Mouse (Mus musculus): Measurements from ENCODE around the gene Rnf43. TPM values are rescaled to one million over a fixed set of nuclear protein-coding genes. Genes with fewer than 3 reads are reported as not detected.

Gene Rnf43
- polyA plus RNA-seq, 1 experiment: not detected

- H3K27ac ChIP-seq (replicated peaks; ENCODE audit: low read depth, low read length): peak within 1 kb of the TSS; percentile 60
- H3K4me3 ChIP-seq (ENCODE audit: insufficient read depth, low read depth, low read length): peak within 1 kb of the TSS; percentile 82
Observed at GRCm38 (mm10) chr11:87737175-87737740, 74.7 kb downstream of the Rnf43 start, which contains the start of gene Supt4a. Gene Supt4a (plus strand): TSS chr11:87737552.

GRCm38 (mm10) chr11:87743691-87744090, 81.2 kb downstream of the Rnf43 start:
- Histone ChIP-seq H3K4me3 (ENCODE audit: insufficient read depth, low read depth, low read length) (no peak overlapping the region), H3K4me1 (ENCODE audit: control insufficient read depth, insufficient read depth, insufficient read length, low read length) (no peaks in the 10 kb centered on the region), H3K27ac (replicated peaks; ENCODE audit: low read depth, low read length) (no peak overlapping the region)

More at GRCm38 (mm10) chr11:87737175-87737740, 74.7 kb downstream of the Rnf43 start, which contains the start of gene Supt4a:
- no peaks in the 10 kb centered on the region for H3K4me1 ChIP-seq (ENCODE audit: control insufficient read depth, insufficient read depth, insufficient read length, low read length)

- H3K4me1 ChIP-seq (ENCODE audit: control insufficient read depth, insufficient read depth, insufficient read length, low read length): no peaks in the 10 kb centered on the region
- no peak overlapping the region for H3K4me3 ChIP-seq (ENCODE audit: insufficient read depth, low read depth, low read length)
- no peak overlapping the region for H3K27ac ChIP-seq (replicated peaks; ENCODE audit: low read depth, low read length)
Observed at GRCm38 (mm10) chr11:87744964-87745363, 82.4 kb downstream of the Rnf43 start.

GRCm38 (mm10) chr11:87745632-87746555, 83.4 kb downstream of the Rnf43 start:
- Histone ChIP-seq H3K27ac (replicated peaks; ENCODE audit: low read depth, low read length) (no peak overlapping the region), H3K4me3 (ENCODE audit: insufficient read depth, low read depth, low read length) (no peak overlapping the region), H3K4me1 (ENCODE audit: control insufficient read depth, insufficient read depth, insufficient read length, low read length) (no peaks in the 10 kb centered on the region)

- Histone ChIP-seq H3K27ac (replicated peaks; ENCODE audit: low read depth, low read length) (no peak overlapping the region), H3K4me3 (ENCODE audit: insufficient read depth, low read depth, low read length) (no peak overlapping the region), H3K4me1 (ENCODE audit: control insufficient read depth, insufficient read depth, insufficient read length, low read length) (no peaks in the 10 kb centered on the region)
Observed at GRCm38 (mm10) chr11:87747312-87747711, 84.8 kb downstream of the Rnf43 start.

- no peak overlapping the region for H3K27ac ChIP-seq (replicated peaks; ENCODE audit: low read depth, low read length)
- no peaks in the 10 kb centered on the region for H3K4me1 ChIP-seq (ENCODE audit: control insufficient read depth, insufficient read depth, insufficient read length, low read length)
- no peak overlapping the region for H3K4me3 ChIP-seq (ENCODE audit: insufficient read depth, low read depth, low read length)
Observed at GRCm38 (mm10) chr11:87747716-87748115, 85.2 kb downstream of the Rnf43 start.

GRCm38 (mm10) chr11:87748132-87749119, 85.9 kb downstream of the Rnf43 start:
- no peaks in the 10 kb centered on the region for H3K4me1 ChIP-seq (ENCODE audit: control insufficient read depth, insufficient read depth, insufficient read length, low read length)
- H3K27ac ChIP-seq (replicated peaks; ENCODE audit: low read depth, low read length): peak overlapping the region; percentile 86
- peak overlapping the region; percentile 20 for H3K4me3 ChIP-seq (ENCODE audit: insufficient read depth, low read depth, low read length)

- peak overlapping the region; percentile 20 for H3K4me3 ChIP-seq (ENCODE audit: insufficient read depth, low read depth, low read length)
- peak overlapping the region; percentile 87 for H3K27ac ChIP-seq (replicated peaks; ENCODE audit: low read depth, low read length)
- H3K4me1 ChIP-seq (ENCODE audit: control insufficient read depth, insufficient read depth, insufficient read length, low read length): no peaks in the 10 kb centered on the region
Observed at GRCm38 (mm10) chr11:87749192-87750042, 86.9 kb downstream of the Rnf43 start.

GRCm38 (mm10) chr11:87750043-87750421, 87.5 kb downstream of the Rnf43 start:
- no peak overlapping the region for H3K4me3 ChIP-seq (ENCODE audit: insufficient read depth, low read depth, low read length)

GRCm38 (mm10) chr11:87750521-87750920, 88.0 kb downstream of the Rnf43 start:
- H3K4me3 ChIP-seq (ENCODE audit: insufficient read depth, low read depth, low read length): no peak overlapping the region
- peak overlapping the region; percentile 87 for H3K27ac ChIP-seq (replicated peaks; ENCODE audit: low read depth, low read length)

More at GRCm38 (mm10) chr11:87750043-87750421, 87.5 kb downstream of the Rnf43 start:
- H3K4me1 ChIP-seq (ENCODE audit: control insufficient read depth, insufficient read depth, insufficient read length, low read length): no peaks in the 10 kb centered on the region
- H3K27ac ChIP-seq (replicated peaks; ENCODE audit: low read depth, low read length): peak overlapping the region; percentile 87

GRCm38 (mm10) chr11:87751031-87751430, 88.5 kb downstream of the Rnf43 start:
- Histone ChIP-seq H3K4me3 (ENCODE audit: insufficient read depth, low read depth, low read length) (no peak overlapping the region), H3K27ac (replicated peaks; ENCODE audit: low read depth, low read length) (peak overlapping the region; percentile 78), H3K4me1 (ENCODE audit: control insufficient read depth, insufficient read depth, insufficient read length, low read length) (no peaks in the 10 kb centered on the region)

More at GRCm38 (mm10) chr11:87750521-87750920, 88.0 kb downstream of the Rnf43 start:
- H3K4me1 ChIP-seq (ENCODE audit: control insufficient read depth, insufficient read depth, insufficient read length, low read length): no peaks in the 10 kb centered on the region

GRCm38 (mm10) chr11:87751491-87751966, 89.0 kb downstream of the Rnf43 start:
- no peak overlapping the region for H3K4me3 ChIP-seq (ENCODE audit: insufficient read depth, low read depth, low read length)
- H3K4me1 ChIP-seq (ENCODE audit: control insufficient read depth, insufficient read depth, insufficient read length, low read length): no peaks in the 10 kb centered on the region
- H3K27ac ChIP-seq (replicated peaks; ENCODE audit: low read depth, low read length): peak overlapping the region; percentile 78

GRCm38 (mm10) chr11:87752307-87752706, 89.8 kb downstream of the Rnf43 start:
- H3K4me3 ChIP-seq (ENCODE audit: insufficient read depth, low read depth, low read length): no peak overlapping the region
- H3K4me1 ChIP-seq (ENCODE audit: control insufficient read depth, insufficient read depth, insufficient read length, low read length): no peaks in the 10 kb centered on the region
- H3K27ac ChIP-seq (replicated peaks; ENCODE audit: low read depth, low read length): peak overlapping the region; percentile 54; the same call in 1 of the 2 replicates

- Histone ChIP-seq H3K4me1 (ENCODE audit: control insufficient read depth, insufficient read depth, insufficient read length, low read length) (no peaks in the 10 kb centered on the region), H3K27ac (replicated peaks; ENCODE audit: low read depth, low read length) (no peak overlapping the region)
Observed at GRCm38 (mm10) chr11:87753255-87753654, 90.7 kb downstream of the Rnf43 start.

More at GRCm38 (mm10) chr11:87753255-87753654, 90.7 kb downstream of the Rnf43 start:
- H3K4me3 ChIP-seq (ENCODE audit: insufficient read depth, low read depth, low read length): no peak overlapping the region
